Mouse (Mus musculus) heart, adult 11 months (tissue): Measurements from ENCODE around the gene Slc29a1.

Experiments
- DNase-seq: peaks from one replicate; pipeline ENCODE4 v3.0.0; 2022

The Slc29a1 gene

GRCm38 (mm10) chr17:45588370-45588769, 11.0 kb downstream of the Slc29a1 start:
- peak; percentile 90 for DNase-seq

DNA sequence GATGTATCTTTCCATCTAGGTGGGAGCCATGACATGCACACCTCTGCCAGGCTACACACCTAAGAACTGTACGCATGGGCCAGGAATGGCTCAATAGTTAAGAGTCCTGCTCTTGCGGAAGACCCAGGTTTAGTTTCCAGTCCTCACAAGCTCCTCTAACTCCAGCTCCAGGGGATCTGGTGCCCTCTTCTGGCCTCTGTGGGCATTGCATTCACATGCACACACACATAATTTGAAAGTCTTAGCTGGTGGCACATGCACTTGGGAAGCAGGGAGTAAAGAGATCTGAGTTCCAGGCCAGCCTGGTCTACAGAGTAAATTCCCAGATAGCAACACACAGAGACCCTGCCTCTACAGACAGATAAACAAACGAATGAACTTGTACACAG, 13.0 kb downstream of the Slc29a1 start:
- DNase-seq: no peak

GRCm38 (mm10) chr17:45585725-45586448, 13.5 kb downstream of the Slc29a1 start:
- peak; percentile 93 for DNase-seq

- DNase-seq: peak; percentile 99
These were observed 14.3 kb downstream of the Slc29a1 start for GRCm38 (mm10) chr17:45584939-45585678.

DNA sequence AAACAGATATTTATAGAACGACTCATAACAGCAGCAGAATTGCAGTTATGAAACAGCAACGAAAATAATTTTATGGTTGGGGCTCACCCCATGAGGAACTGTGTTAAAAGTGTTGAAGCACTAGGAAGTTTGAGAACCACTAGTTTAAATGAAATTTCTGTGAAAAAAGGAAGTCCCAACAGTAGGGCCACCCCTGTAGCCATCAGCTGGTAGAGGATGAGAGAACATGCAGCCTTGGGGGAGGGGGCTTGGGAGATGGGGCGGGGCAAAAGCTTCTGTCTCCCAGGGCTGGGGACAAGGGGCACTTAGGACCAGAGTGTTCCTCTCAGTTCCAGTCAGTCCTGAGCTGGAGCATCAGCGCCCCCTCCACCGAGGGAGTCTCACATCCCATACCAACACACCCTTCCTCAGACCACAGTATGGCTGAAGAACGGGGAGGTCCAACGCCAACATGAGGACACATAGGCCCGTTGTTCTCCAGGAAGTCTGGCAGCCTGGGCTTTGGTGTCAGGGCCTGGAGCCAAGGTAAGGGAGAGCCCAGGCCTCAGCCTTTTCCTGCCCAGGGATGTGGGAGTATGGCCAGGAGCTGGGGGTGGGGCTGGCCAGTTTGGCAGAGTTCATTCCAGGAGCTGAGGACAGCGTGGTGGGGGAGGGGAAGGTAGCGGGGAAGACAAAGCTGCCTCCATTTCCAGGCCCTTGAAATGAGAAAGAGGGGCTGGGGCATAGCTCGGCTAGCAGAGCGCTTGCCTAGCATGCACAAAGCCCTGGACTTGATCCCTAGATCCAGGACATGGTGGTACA, 15.1 kb downstream of the Slc29a1 start:
- peak; percentile 100 for DNase-seq

- DNase-seq: peak; percentile 86
These were observed 16.6 kb downstream of the Slc29a1 start for GRCm38 (mm10) chr17:45582715-45583355.

DNA sequence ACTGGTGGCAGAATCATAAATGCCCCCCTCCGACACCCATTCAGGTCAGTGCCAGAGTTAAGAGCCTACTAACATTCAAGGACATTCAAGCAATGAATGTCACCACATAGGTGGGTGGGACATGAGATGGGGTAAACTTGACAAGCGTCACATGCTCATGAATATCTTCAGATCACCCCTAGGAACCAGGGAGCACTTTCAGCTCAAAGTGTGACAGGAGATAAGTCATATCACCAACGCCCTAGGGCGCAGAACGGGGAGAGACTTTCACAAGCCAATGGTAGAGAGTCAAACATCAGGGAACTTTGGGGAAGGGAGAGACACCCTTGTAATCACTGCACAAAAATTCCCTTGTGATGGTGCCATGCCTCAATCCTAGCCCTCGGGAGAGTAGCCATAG, 17.2 kb downstream of the Slc29a1 start:
- DNase-seq: no peak

- DNase-seq: peak; percentile 96
These were observed 17.8 kb downstream of the Slc29a1 start for GRCm38 (mm10) chr17:45581567-45581983.

- peak; percentile 97 for DNase-seq
These were observed 18.4 kb downstream of the Slc29a1 start for GRCm38 (mm10) chr17:45580958-45581477.

GRCm38 (mm10) chr17:45579554-45579953, 19.9 kb downstream of the Slc29a1 start:
- no peak for DNase-seq

DNA sequence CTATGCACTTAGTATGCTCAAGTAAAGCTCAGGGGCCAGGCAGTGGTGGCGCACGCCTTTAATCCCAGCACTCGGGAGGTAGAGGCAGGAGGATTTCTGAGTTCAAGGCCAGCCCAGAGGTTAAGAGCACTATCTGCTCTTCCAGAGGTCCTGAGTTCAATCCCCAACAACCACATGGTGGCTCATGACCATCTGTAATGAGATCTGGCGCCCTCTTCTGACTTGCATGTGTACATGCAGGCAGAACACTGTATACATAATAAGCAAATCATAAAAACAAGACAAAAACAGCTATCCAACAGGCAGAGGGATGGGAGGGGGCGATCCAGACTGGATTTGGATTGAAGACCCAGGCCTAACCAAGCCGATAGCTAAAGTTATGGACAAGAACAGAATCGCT, 20.6 kb downstream of the Slc29a1 start:
- no peak for DNase-seq

- DNase-seq: no peak
These were observed 21.2 kb downstream of the Slc29a1 start for GRCm38 (mm10) chr17:45578242-45578641.

- DNase-seq: no peak
These were observed 24.1 kb downstream of the Slc29a1 start for GRCm38 (mm10) chr17:45575123-45575897.

- DNase-seq: peak; percentile 98
These were observed 25.2 kb downstream of the Slc29a1 start for GRCm38 (mm10) chr17:45574129-45574761.

GRCm38 (mm10) chr17:45573780-45574123, 25.7 kb downstream of the Slc29a1 start:
- DNase-seq: peak; percentile 99

GRCm38 (mm10) chr17:45573087-45573779, 26.2 kb downstream of the Slc29a1 start, which contains the start of gene Hsp90ab1:
TSS of gene Hsp90ab1 (minus strand) at chr17:45573271.
- DNase-seq: peak; percentile 100

- DNase-seq: peak; percentile 99
These were observed 27.0 kb downstream of the Slc29a1 start for GRCm38 (mm10) chr17:45572103-45573086.

GRCm38 (mm10) chr17:45569999-45570398, 29.4 kb downstream of the Slc29a1 start:
- DNase-seq: no peak

DNA sequence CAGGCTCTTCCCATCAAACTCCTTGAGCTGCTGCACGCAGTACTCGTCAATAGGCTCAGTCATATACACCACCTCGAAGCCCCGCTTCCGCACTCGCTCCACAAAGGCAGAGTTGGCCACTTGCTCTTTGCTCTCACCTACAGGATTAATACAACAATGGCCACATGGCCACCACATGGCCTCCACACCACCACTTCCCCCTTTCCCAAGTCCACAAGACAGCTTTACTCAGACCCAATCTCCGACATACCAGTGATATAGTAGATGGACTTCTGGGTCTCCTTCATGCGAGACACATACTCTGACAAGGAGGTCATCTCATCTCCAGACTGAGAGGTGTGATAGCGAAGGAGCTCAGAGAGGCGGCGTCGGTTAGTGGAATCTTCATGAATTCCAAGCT, 30.4 kb downstream of the Slc29a1 start:
- no peak for DNase-seq
